Comparison of ENCODE assay signal across 9 mouse cellular contexts in the genomic region with DNA sequence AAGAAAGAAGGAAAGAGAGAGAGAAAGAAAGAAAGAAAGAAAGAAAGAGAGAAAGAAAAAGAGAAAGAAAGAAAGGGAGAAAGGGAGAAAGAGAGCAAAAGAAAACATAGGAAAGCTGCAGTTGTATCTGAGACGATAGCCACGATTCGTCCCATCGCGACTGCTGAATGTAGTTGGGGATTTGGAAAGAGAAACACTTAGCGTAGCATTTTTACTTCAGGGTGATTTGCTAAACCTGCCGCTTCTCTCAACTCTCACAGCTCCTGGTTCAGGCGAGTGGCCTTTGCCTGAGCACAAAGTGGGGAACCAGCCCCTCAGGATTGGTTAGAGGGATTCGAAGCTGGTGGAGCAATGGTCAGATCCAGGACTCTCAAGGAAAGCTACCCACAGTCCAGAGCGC. TPM values are rescaled to one million over a fixed set of nuclear protein-coding genes. Genes with fewer than 3 reads are reported as not detected.
A peak's percentile ranks its signal among the peaks of the same experiment; 100 is the strongest.
DNase-seq lines count a peak whose midpoint lies in the region; ATAC-seq lines count a peak whose summit lies in the region.
"Had no signal": no experiment of that assay in that cellular context is flagged by ENCODE, and none has a peak within 500 bp of the region (broad histone marks: within the 10 kb centered on the region; RNA-seq: fewer than 3 reads in every experiment).

No protein-coding gene starts in this region.

- intact Hi-C loops in heart, postnatal 25 days (cut with DNase I): no loop called here

- peaks cover 5% of the 10 kb centered on the region for H3K9me3 ChIP-seq in heart, embryonic 16.5 days (replicated peaks; ENCODE audit: control insufficient read depth, low read length)
- H3K9me3 ChIP-seq in hindbrain, embryonic 13.5 days: no peaks in the 10 kb centered on the region
- no peaks in the 10 kb centered on the region for H3K9me3 ChIP-seq in midbrain, embryonic 12.5 days

- H3K36me3 ChIP-seq in heart, embryonic 16.5 days (ENCODE audit: control insufficient read depth, insufficient read depth): no peaks in the 10 kb centered on the region
- no peaks in the 10 kb centered on the region for H3K36me3 ChIP-seq in hindbrain, embryonic 13.5 days
- no peaks in the 10 kb centered on the region for H3K36me3 ChIP-seq in midbrain, embryonic 12.5 days

- peak overlapping the region; percentile 84 for H3K4me2 ChIP-seq in heart, embryonic 16.5 days (ENCODE audit: low read depth, low read length)
- peak overlapping the region; percentile 84; the same call in 1 of the 2 replicates for H3K4me2 ChIP-seq in hindbrain, embryonic 13.5 days
- peak overlapping the region; percentile 38 for H3K4me2 ChIP-seq in midbrain, embryonic 12.5 days (replicated peaks)

- peaks cover 34% of the 10 kb centered on the region for H3K4me1 ChIP-seq in heart, embryonic 16.5 days (ENCODE audit: control insufficient read depth, insufficient read depth, low read length)
- H3K4me1 ChIP-seq in hindbrain, embryonic 13.5 days (replicated peaks): peaks cover 43% of the 10 kb centered on the region
- H3K4me1 ChIP-seq in midbrain, embryonic 12.5 days: peaks cover 35% of the 10 kb centered on the region

- H3K27me3 ChIP-seq in heart, embryonic 16.5 days (ENCODE audit: control insufficient read depth, insufficient read depth, low read length): no peaks in the 10 kb centered on the region
- H3K27me3 ChIP-seq in hindbrain, embryonic 13.5 days: peaks cover 6% of the 10 kb centered on the region; the same call in 1 of the 2 replicates
- peaks cover 7% of the 10 kb centered on the region for H3K27me3 ChIP-seq in midbrain, embryonic 12.5 days

- peak overlapping the region; percentile 59; the same call in 1 of the 2 replicates for H3K9ac ChIP-seq in heart, embryonic 16.5 days (ENCODE audit: low read length)
- no peak overlapping the region for H3K9ac ChIP-seq in hindbrain, embryonic 13.5 days
- no peak overlapping the region; the same call in 1 of the 2 replicates for H3K9ac ChIP-seq in midbrain, embryonic 12.5 days (replicated peaks)

- ATAC-seq in heart, embryonic 16.5 days (replicated peaks; ENCODE audit: extremely low read depth, insufficient read depth, low FRiP score): no peak
- no peak for ATAC-seq in hindbrain, embryonic 13.5 days (ENCODE audit: low FRiP score)
- no peak for ATAC-seq in midbrain, embryonic 12.5 days (ENCODE audit: low FRiP score, low read depth)

- 11% methylated on average over 10 of the region's 10 CpGs for WGBS in heart, embryonic 16.5 days
- WGBS in hindbrain, embryonic 13.5 days: 25% methylated on average over 10 of the region's 10 CpGs
- WGBS in midbrain, embryonic 12.5 days: 15% methylated on average over 10 of the region's 10 CpGs

- H3K27ac ChIP-seq in heart, embryonic 16.5 days (ENCODE audit: low read length): peak overlapping the region; percentile 51; the same call in 1 of the 2 replicates
- H3K27ac ChIP-seq in hindbrain, embryonic 13.5 days: no peak overlapping the region
- H3K27ac ChIP-seq in midbrain, embryonic 12.5 days (replicated peaks): no peak overlapping the region

- DNase-seq in heart, postnatal 25 days (ENCODE audit: low spot score): no peak
- DNase-seq in MN1 (ENCODE audit: low spot score) (peak; percentile 55), adipocyte (ENCODE audit: low spot score) (no peak)
- DNase-seq in left cerebral cortex, adult 18-20 months (ENCODE audit: low spot score in 2 of 2): no peak
- no peak for DNase-seq in kidney, adult 9 months

- peak overlapping the region; percentile 83 for H3K4me3 ChIP-seq in heart, embryonic 16.5 days (ENCODE audit: low read length)
- H3K4me3 ChIP-seq in hindbrain, embryonic 13.5 days: 0 out of 2 replicates have a peak overlapping the region, but pooled peaks have one; percentile 7
- peak overlapping the region; percentile 20; the same call in 1 of the 2 replicates for H3K4me3 ChIP-seq in midbrain, embryonic 12.5 days

RNA-seq across cellular contexts. Expression of gene Pfkl, which starts 0.5 kb away (rescaled TPM):
- polyA plus RNA-seq in heart, embryonic 16.5 days (2015; fragmentation: Nextera tagmentation; extraction: Ambion mirVana): 203 and 219 TPM in 2 replicates
- total RNA-seq in heart, postnatal 25 days (2021): 100 to 1,000 TPM; 106 to 115 TPM
- 106 and 107 TPM in 2 replicates for polyA plus RNA-seq in hindbrain, embryonic 13.5 days (2015; fragmentation: Nextera tagmentation; extraction: Ambion mirVana)
- polyA plus RNA-seq in midbrain, embryonic 12.5 days (2016; fragmentation: Nextera tagmentation; extraction: Ambion mirVana): 104 and 116 TPM in 2 replicates
- total RNA-seq in left cerebral cortex, adult 18-20 months (2021): 100 to 1,000 TPM; 147 TPM

RNA-seq across cellular contexts. Expression of gene Dnmt3l, which starts 31.4 kb away (rescaled TPM):
- 0.13 TPM in 1 of 2 replicates, not detected in the other for polyA plus RNA-seq in heart, embryonic 16.5 days (2015; fragmentation: Nextera tagmentation; extraction: Ambion mirVana)
- total RNA-seq in heart, postnatal 25 days (2021): under 1 TPM in 1 of 2 experiments, not detected in 1; 0.22 TPM
- not detected in 2 replicates for polyA plus RNA-seq in hindbrain, embryonic 13.5 days (2015; fragmentation: Nextera tagmentation; extraction: Ambion mirVana)
- polyA plus RNA-seq in midbrain, embryonic 12.5 days (2016; fragmentation: Nextera tagmentation; extraction: Ambion mirVana): not detected in 2 replicates
- total RNA-seq in left cerebral cortex, adult 18-20 months (2021): not detected

RNA-seq across cellular contexts. Expression of gene 1810043G02Rik, which starts 32.0 kb away (rescaled TPM):
- 19.4 and 20.9 TPM in 2 replicates for polyA plus RNA-seq in heart, embryonic 16.5 days (2015; fragmentation: Nextera tagmentation; extraction: Ambion mirVana)
- total RNA-seq in heart, postnatal 25 days (2021): 10 to 100 TPM in 1 of 2 experiments, 1 to 10 TPM in 1; 9.7 to 11.1 TPM
- polyA plus RNA-seq in hindbrain, embryonic 13.5 days (2015; fragmentation: Nextera tagmentation; extraction: Ambion mirVana): 38.1 and 40.5 TPM in 2 replicates
- 32.0 and 32.9 TPM in 2 replicates for polyA plus RNA-seq in midbrain, embryonic 12.5 days (2016; fragmentation: Nextera tagmentation; extraction: Ambion mirVana)
- total RNA-seq in left cerebral cortex, adult 18-20 months (2021): 10 to 100 TPM; 33.9 to 36.1 TPM

RNA-seq across cellular contexts. Expression of gene Aire, which starts 33.1 kb away (rescaled TPM):
- polyA plus RNA-seq in heart, embryonic 16.5 days (2015; fragmentation: Nextera tagmentation; extraction: Ambion mirVana): 1.3 and 3.0 TPM in 2 replicates
- not detected for total RNA-seq in heart, postnatal 25 days (2021)
- polyA plus RNA-seq in hindbrain, embryonic 13.5 days (2015; fragmentation: Nextera tagmentation; extraction: Ambion mirVana): 0.10 TPM in 1 of 2 replicates, not detected in the other
- polyA plus RNA-seq in midbrain, embryonic 12.5 days (2016; fragmentation: Nextera tagmentation; extraction: Ambion mirVana): 0.17 and 0.35 TPM in 2 replicates
- under 1 TPM in 1 of 2 experiments, not detected in 1; 0.28 TPM for total RNA-seq in left cerebral cortex, adult 18-20 months (2021)
- total RNA-seq: adrenal gland, postnatal 25 days had no signal

RNA-seq across cellular contexts. Expression of gene Trpm2, which starts 40.0 kb away (rescaled TPM):
- polyA plus RNA-seq in heart, embryonic 16.5 days (2015; fragmentation: Nextera tagmentation; extraction: Ambion mirVana): 2.6 and 3.4 TPM in 2 replicates
- total RNA-seq in heart, postnatal 25 days (2021): under 1 TPM; 0.55 to 0.56 TPM
- 3.0 and 3.9 TPM in 2 replicates for polyA plus RNA-seq in hindbrain, embryonic 13.5 days (2015; fragmentation: Nextera tagmentation; extraction: Ambion mirVana)
- polyA plus RNA-seq in midbrain, embryonic 12.5 days (2016; fragmentation: Nextera tagmentation; extraction: Ambion mirVana): 1.2 and 1.5 TPM in 2 replicates
- 10 to 100 TPM; 47.5 to 51.9 TPM for total RNA-seq in left cerebral cortex, adult 18-20 months (2021)

Comparison
In these comparisons a context has a peak if more than half of its experiments do, and no peak if none do; other contexts are left out.
1. H3K4me3 ChIP-seq: peak in every context shown above with its lines; median percentile 83 in heart, embryonic 16.5 days; 20 in midbrain, embryonic 12.5 days; 7 in hindbrain, embryonic 13.5 days.